Mouse (Mus musculus) spleen, embryonic (tissue): Measurements from ENCODE around the gene Mapk11.

Experiments used
- CTCF ChIA-PET: fragments of 350-600 bp; sonication (Branson Sonifier 250); formaldehyde crosslinking; loops from one replicate; lab custom pipeline; 2022; lab: Charles Lee

The Mapk11 gene

DNA sequence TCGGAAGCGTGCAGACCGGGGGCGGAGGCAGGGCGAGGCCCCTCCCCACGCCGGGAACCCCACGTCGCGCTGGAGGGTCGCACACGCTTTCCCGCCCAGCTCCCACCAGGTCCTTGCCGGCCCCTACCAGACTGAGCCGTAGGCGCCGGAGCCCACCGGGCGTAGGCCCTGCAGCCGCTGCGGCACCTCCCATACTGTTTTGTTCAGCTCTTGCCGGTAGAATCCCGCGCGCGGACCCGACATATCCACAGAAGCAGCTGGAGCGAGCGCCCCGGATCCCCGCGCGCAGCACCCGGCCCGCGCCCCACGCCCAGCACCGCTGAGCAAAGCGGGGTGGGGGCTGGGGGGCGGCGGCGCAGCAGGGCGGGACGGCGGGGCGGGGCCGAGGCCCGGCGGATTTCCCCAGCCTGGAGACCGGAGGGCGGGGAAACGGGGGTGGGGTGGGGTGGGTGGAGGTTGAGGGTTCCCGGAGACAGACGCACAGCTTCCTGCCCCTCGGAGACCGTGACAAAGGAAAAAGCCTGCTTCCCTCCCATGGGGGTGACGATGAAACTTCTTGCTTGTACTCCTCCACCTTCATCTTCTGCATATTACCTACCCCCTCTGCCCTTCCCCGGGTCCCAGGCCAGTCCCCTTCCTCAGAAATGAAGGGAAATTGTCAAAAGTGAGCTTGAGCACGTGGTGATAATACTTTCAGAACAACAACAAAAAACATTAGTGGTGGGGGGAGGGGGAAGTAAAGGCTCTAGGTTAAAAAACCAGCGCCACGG is at the start of gene Mapk11:
TSS of gene Mapk11 (minus strand) at position 358 of the 770 bp plus-strand sequence.
- CTCF ChIA-PET, result interaction anchor here (0.6 kb wide), 1 partner anchor 196 kb away, joined by 3 read pairs; no protein-coding TSS in a partner anchor

GRCm38 (mm10) chr15:89197056-89197455 is 47.6 kb upstream of the Mapk11 start:
- CTCF ChIA-PET, result interaction anchor here (0.6 kb wide), 1 partner anchor 14 kb away, joined by 4 read pairs; no protein-coding TSS in a partner anchor

DNA sequence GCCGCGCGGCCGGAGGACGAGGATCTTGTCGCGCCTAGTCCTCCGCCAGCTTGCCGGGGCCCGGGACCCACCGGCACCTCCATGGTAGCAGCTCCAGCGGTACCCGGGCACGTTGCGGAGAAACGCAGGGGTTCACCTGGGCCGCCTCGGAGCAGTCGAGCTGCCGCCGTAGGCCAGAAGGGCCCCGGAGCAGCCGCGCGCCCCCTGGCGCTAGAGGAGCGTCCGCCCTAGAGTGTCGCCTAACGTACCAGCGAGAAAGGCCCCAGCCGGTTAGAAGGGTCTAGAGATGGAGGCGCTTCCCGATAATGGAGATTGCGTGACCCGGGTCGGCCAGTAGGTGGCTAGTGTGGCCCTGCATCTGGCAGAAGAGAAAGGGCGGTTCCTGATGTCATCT is 46.9 kb upstream of the Mapk11 start, which contains the start of gene Dennd6b:
TSS of gene Dennd6b (minus strand) at position 184 of the 394 bp plus-strand sequence.
- CTCF ChIA-PET, result no interaction called here

GRCm38 (mm10) chr15:89195690-89196312 is 46.4 kb upstream of the Mapk11 start:
- CTCF ChIA-PET, result interaction anchor here (0.6 kb wide), 1 partner anchor 116 kb away, joined by 8 read pairs; no protein-coding TSS in a partner anchor

DNA sequence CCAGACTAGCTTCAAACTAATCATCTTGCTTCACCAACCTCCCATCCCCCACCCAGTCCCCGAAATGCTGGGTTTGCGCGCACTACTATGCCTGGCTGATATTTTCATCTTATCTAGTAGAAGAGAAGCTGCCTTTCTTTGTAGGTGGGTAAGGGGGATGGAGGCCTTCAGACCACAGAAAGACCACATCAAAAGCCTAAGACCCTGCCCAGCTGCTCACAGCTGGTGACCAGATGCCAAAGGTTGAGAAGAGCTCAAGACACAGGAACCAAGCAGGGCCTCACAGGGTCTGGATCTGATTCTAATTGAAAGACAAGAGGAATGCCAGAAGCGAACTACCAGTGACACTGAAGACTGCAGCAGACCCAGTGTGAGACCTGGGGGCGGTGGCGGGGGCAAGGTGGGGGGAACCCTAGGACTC is 45.8 kb upstream of the Mapk11 start:
- CTCF ChIA-PET, result interaction anchor here (0.6 to 0.7 kb wide), 2 partner anchors 116 to 120 kb away, joined by 3 to 8 read pairs; partner anchors contain the start of gene Sbf1

GRCm38 (mm10) chr15:89184937-89185227 is 35.5 kb upstream of the Mapk11 start:
- CTCF ChIA-PET, result no interaction called here

- CTCF ChIA-PET, result no interaction called here
Measured at GRCm38 (mm10) chr15:89184141-89184936, 34.9 kb upstream of the Mapk11 start.

- CTCF ChIA-PET, result no interaction called here
Measured at GRCm38 (mm10) chr15:89182842-89183241, 33.4 kb upstream of the Mapk11 start.

GRCm38 (mm10) chr15:89182328-89182741 is 32.9 kb upstream of the Mapk11 start:
- CTCF ChIA-PET, result no interaction called here

DNA sequence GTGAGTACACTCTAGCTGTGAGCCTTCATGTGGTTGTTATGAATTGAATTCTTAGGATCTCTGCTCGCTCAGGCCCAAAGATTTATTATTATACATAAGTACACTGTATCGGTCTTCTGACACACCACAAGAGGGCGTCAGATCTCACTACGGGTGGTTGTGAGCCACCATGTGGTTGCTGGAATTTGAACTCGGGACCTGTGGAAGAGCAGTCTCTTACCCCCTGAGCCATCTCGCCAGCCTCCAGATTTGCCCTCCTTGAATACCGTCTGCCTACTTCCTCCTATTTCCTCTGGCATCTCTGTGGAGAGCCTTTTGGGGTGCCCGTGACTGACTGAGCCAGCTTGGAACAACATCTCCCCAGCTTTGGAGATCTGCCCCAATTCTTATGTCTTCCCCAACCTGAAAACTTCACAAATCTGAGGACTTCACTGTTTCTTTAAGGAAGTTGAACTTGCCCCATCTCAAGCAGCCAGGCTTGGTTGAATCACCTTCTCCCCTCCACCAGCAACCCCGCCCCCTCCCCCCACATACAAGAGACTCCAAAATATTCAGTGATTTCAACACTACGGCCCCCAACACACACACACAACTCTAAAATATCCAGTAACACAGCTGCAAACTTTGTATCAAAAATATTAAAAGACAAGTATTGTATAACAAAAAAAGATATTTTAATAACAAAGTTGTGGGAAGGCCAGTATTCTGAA is 32.3 kb upstream of the Mapk11 start:
- CTCF ChIA-PET, result no interaction called here

DNA sequence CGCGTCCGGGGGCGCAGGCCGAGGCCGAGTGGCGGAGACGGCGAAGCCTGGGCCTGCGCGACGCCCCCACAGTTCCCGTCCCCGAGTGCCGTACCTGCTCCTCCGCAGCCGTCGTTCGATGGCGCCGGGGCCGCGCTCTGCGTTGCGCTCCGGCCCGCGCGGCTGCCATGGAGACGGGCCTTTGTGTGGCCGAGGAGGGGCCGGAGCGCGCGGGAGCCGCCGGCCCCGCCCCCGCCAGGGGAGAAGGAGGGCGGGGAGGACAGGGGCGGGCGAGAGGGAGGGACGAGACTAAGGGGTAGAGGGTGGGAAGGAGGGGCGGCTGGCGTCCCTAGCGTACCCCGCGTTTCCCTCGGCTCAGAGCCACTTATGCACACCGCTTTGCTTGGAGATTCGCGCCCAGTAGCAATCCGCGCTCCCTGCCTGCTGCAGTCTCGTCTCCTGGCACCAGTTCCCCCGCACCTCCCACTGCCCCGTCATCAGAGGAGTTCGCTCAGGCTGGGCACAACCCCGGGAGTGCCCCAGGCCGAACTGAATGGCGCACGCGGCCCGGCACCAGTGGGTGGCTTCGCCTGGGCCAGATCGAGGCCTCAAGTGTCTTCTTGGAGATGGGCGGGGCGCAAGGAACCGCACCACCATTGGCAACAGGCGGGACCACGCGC is 31.3 kb upstream of the Mapk11 start, which contains the start of gene Plxnb2:
TSS of gene Plxnb2 (minus strand) at position 218 of the 659 bp plus-strand sequence.
- CTCF ChIA-PET, result no interaction called here

GRCm38 (mm10) chr15:89180081-89180541 is 30.7 kb upstream of the Mapk11 start:
- CTCF ChIA-PET, result no interaction called here

DNA sequence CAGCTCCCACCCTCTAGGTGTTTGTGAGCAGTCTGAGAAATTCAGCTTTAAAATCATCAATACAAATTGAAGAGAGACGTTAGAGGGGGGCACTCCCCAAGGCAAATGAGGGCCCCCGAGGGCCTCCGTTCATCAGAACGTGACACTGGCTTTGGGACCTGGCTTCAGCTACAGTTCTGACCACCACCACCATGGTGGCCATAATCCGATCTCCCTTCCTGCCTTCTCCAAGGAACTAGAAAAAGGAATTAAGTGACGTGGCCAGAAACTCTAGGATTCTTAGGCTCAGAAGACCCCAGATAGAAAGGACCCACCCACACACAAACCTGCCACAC is 30.2 kb upstream of the Mapk11 start:
- CTCF ChIA-PET, result no interaction called here

- CTCF ChIA-PET, result no interaction called here
Measured at GRCm38 (mm10) chr15:89178954-89179629, 29.7 kb upstream of the Mapk11 start.

DNA sequence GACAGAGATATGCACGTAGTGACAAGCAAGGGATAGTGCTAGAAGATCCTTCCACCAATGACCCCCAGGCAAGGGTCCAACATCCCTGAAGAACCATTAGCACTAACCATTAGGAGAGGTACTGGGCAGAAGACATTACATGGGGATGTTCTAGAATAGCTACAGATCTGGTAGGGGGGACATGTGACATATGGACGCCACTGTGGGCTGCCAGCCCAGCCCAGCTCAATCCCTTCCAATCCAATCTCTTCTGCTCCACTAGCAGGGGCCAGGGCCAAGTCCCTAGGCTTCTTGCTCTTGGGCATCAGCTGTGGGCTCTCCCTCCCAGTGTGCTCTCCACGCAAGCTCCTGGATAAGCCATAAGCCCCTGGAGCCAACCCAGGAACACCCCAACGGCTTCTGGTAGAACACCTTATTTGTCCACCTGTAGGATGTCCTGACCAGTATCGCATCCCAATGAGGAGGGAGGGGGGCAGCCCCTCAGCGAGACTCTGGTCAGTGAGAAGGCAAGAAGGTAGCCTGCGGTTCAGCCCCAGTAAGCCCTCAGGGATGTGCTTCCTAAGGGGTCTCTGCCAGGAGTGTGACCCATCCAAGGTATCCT is 28.9 kb upstream of the Mapk11 start:
- CTCF ChIA-PET, result no interaction called here

GRCm38 (mm10) chr15:89177576-89178259 is 28.3 kb upstream of the Mapk11 start:
- CTCF ChIA-PET, result interaction anchor here (0.5 to 0.8 kb wide), 2 partner anchors 10 to 50 kb away, joined by 3 to 5 read pairs; partner anchors contain the start of gene Hdac10

DNA sequence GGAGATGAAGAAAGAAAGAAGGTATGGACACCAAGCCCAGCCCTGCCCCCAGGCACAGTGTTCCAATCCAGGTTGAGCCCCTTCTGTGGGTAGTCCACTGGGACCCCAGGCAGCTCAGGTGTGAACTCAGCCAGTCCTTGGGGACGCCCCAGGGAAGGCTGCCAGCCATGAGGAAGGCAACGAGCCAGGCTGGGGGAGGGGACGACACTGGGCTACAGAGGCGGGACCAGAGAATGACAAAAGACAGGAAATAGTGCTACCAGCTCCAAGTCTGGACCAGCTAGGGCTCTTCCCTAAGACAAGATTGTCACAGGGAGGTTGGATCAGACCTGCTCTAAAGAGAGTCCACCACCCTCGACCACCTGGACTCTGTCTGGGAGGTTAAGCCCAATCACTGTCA is 27.7 kb upstream of the Mapk11 start:
- CTCF ChIA-PET, result interaction anchor here (0.5 to 0.8 kb wide), 2 partner anchors 9 to 49 kb away, joined by 3 to 5 read pairs; partner anchors contain the start of gene Hdac10

- CTCF ChIA-PET, result interaction anchor here (0.6 kb wide), 1 partner anchor 11 kb away, joined by 21 read pairs; no protein-coding TSS in a partner anchor
Measured at GRCm38 (mm10) chr15:89175411-89176155, 26.2 kb upstream of the Mapk11 start.
